In the genomic region with DNA sequence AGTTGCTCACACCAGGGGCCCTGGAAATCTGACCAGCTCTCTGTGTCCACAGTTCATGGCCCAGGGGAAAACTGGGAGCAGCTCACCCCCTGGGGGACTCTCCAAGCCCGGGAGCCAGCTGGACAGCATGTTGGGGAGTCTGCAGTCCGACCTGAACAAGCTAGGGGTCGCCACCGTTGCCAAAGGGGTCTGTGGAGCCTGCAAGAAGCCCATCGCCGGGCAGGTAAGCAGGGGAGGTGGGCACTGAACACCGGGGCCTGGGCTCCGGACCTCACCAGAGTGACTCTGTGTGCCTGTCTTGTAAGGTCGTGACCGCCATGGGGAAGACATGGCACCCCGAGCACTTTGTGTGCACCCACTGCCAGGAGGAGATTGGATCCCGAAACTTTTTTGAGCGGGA, we compare ENCODE assay signal across 23 mouse cellular contexts.
"Had no signal": no experiment of that assay in that cellular context is flagged by ENCODE, and none has a peak within 500 bp of the region (broad histone marks: within the 10 kb centered on the region; RNA-seq: fewer than 3 reads in every experiment).

No protein-coding gene starts in this region.

- H3K27me3 ChIP-seq: limb, embryonic 12.5 days; limb, embryonic 15.5 days; lung, embryonic 15.5 days; megakaryocyte, embryonic 14.5 days; midbrain, embryonic 12.5 days; midbrain, embryonic 15.5 days; neural tube, embryonic 12.5 days; neural tube, embryonic 15.5 days had no signal

- H3K4me1 ChIP-seq: midbrain, embryonic 15.5 days; neural tube, embryonic 12.5 days; neural tube, embryonic 15.5 days had no signal

- H3K4me2 ChIP-seq: limb, embryonic 12.5 days; limb, embryonic 15.5 days; liver, embryonic 11.5 days; lung, embryonic 15.5 days; midbrain, embryonic 12.5 days; midbrain, embryonic 15.5 days; neural tube, embryonic 12.5 days; neural tube, embryonic 15.5 days had no signal

- ATAC-seq: liver, postnatal 0 days; midbrain, embryonic 15.5 days had no signal

- H3K9me3 ChIP-seq: limb, embryonic 12.5 days; limb, embryonic 15.5 days; lung, embryonic 15.5 days; megakaryocyte, embryonic 14.5 days; midbrain, embryonic 12.5 days; midbrain, embryonic 15.5 days; neural tube, embryonic 12.5 days; neural tube, embryonic 15.5 days had no signal

- H3K27ac ChIP-seq: limb, embryonic 12.5 days; limb, embryonic 15.5 days; liver, embryonic 14.5 days; lung, embryonic 15.5 days; midbrain, embryonic 12.5 days; midbrain, embryonic 15.5 days; neural tube, embryonic 12.5 days; neural tube, embryonic 15.5 days; stomach, postnatal 0 days had no signal

- DNase-seq: kidney, postnatal 14 days; kidney, postnatal 4 days; left cerebral cortex, postnatal 4 days; liver, postnatal 0 days; lung, postnatal 10 days; lung, postnatal 36 days; right cerebral cortex, adult 18-20 months; right cerebral cortex, postnatal 14 days; right cerebral cortex, postnatal 4 days; thymus, adult 2 months; thymus, postnatal 14 days; thymus, postnatal 4 days had no signal

- H3K9ac ChIP-seq: limb, embryonic 12.5 days; limb, embryonic 15.5 days; liver, embryonic 14.5 days; liver, postnatal 0 days; lung, embryonic 15.5 days; midbrain, embryonic 12.5 days; midbrain, embryonic 15.5 days; neural tube, embryonic 12.5 days; neural tube, embryonic 15.5 days had no signal

- H3K4me3 ChIP-seq: limb, embryonic 12.5 days; limb, embryonic 15.5 days; lung, embryonic 15.5 days; megakaryocyte, embryonic 14.5 days; midbrain, embryonic 12.5 days; midbrain, embryonic 15.5 days; neural tube, embryonic 12.5 days; neural tube, embryonic 15.5 days had no signal
